Mouse (Mus musculus): ENCODE data around the gene Ptpn1. TPM values are rescaled to one million over a fixed set of nuclear protein-coding genes. Genes with fewer than 3 reads are reported as not detected.

Ptpn1 gene
- polyA plus RNA-seq, 1 experiment from 2014 or later: 71.7 TPM

DNA sequence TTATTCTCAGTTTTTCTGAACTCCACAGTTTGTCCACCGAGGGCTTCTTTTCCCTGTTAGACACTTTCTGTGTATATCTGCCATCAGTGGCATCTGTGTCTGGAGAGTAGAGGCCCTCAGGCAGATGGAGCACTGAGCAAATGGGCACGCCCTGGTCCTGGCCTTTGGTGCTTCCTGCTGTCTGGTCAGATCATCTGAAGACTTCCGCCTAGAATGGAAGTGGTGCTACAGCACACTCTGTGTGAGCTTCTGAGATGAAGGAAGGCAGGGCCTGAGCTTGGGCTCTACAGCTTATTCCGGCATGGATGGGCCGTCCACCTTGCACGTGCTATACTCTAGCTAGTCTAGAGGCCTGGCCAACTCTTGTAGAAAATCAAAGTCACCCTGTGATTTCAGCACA, 30.5 kb downstream of the Ptpn1 start:
- Histone ChIP-seq H3K36me3 (peaks cover 35% of the 10 kb centered on the region), H3K9me3 (replicated peaks) (no peaks in the 10 kb centered on the region), H3K27me3 (replicated peaks) (no peaks in the 10 kb centered on the region), H3K27ac (replicated peaks) (no peak overlapping the region), H3K4me3 (replicated peaks) (no peak overlapping the region), H3K4me2 (no peak overlapping the region), H3K9ac (replicated peaks) (no peak overlapping the region), H3K4me1 (peaks cover 34% of the 10 kb centered on the region)
- no peak for ATAC-seq (ENCODE audit: low FRiP score)
- 93% methylated on average over 6 of the region's 6 CpGs for WGBS

GRCm38 (mm10) chr2:167963176-167963575, 31.3 kb downstream of the Ptpn1 start:
- Histone ChIP-seq H3K4me2 (no peak overlapping the region), H3K36me3 (peaks cover 43% of the 10 kb centered on the region), H3K4me3 (replicated peaks) (no peak overlapping the region), H3K4me1 (peaks cover 31% of the 10 kb centered on the region), H3K9me3 (replicated peaks) (no peaks in the 10 kb centered on the region), H3K27me3 (replicated peaks) (no peaks in the 10 kb centered on the region), H3K27ac (replicated peaks) (no peak overlapping the region), H3K9ac (replicated peaks) (no peak overlapping the region)
- ATAC-seq (ENCODE audit: low FRiP score): no peak
- WGBS: 91% methylated on average over 4 of the region's 4 CpGs

DNA sequence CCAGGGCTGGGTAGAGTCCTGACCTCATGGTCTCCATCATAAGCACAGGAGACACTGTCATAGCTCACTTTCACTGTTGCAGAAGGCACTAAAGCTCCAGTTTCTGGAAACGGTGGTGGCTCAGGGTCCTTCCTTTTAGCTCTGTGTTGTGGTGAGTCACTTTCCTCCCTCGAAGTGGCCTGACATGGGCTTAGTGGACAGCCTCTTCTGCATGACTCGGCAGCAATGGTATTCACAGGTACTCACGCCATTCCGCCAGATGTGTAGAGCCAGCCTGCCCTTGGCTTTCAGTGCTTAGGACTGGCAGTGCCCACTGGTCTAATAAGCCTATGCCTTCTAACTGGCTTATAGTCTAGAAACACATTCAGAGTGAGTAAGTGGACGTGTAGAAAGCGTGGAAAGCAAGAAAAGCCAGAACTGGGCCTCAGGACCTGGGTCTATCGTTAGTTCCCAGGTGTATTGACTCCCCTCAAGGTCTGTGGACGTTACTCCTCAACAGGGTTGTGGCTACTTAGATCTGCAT, 32.0 kb downstream of the Ptpn1 start:
- peaks cover 50% of the 10 kb centered on the region for H3K36me3 ChIP-seq
- H3K27me3 ChIP-seq (replicated peaks): no peaks in the 10 kb centered on the region
- no peaks in the 10 kb centered on the region for H3K9me3 ChIP-seq (replicated peaks)
- ATAC-seq (ENCODE audit: low FRiP score): no peak
- 95% methylated on average over 9 of the region's 9 CpGs for WGBS
- no peak overlapping the region for H3K27ac ChIP-seq (replicated peaks)
- peaks cover 24% of the 10 kb centered on the region for H3K4me1 ChIP-seq
- H3K9ac ChIP-seq (replicated peaks): no peak overlapping the region
- H3K4me2 ChIP-seq: no peak overlapping the region
- no peak overlapping the region for H3K4me3 ChIP-seq (replicated peaks)

- Histone ChIP-seq H3K9ac (replicated peaks) (no peak overlapping the region), H3K27ac (replicated peaks) (no peak overlapping the region), H3K9me3 (replicated peaks) (no peaks in the 10 kb centered on the region), H3K36me3 (peaks cover 55% of the 10 kb centered on the region), H3K4me1 (peaks cover 20% of the 10 kb centered on the region), H3K27me3 (replicated peaks) (no peaks in the 10 kb centered on the region), H3K4me2 (no peak overlapping the region), H3K4me3 (replicated peaks) (no peak overlapping the region)
- 92% methylated on average over 9 of the region's 9 CpGs for WGBS
- no peak for ATAC-seq (ENCODE audit: low FRiP score)
Measured at GRCm38 (mm10) chr2:167964320-167964719, 32.5 kb downstream of the Ptpn1 start.

GRCm38 (mm10) chr2:167965911-167966310, 34.1 kb downstream of the Ptpn1 start:
- 94% methylated on average over 3 of the region's 3 CpGs for WGBS
- peaks cover 60% of the 10 kb centered on the region for H3K36me3 ChIP-seq
- H3K9me3 ChIP-seq (replicated peaks): no peaks in the 10 kb centered on the region
- no peaks in the 10 kb centered on the region for H3K27me3 ChIP-seq (replicated peaks)
- no peak overlapping the region for H3K4me2 ChIP-seq
- peaks cover 4% of the 10 kb centered on the region for H3K4me1 ChIP-seq
- H3K9ac ChIP-seq (replicated peaks): no peak overlapping the region
- H3K4me3 ChIP-seq (replicated peaks): no peak overlapping the region
- ATAC-seq (ENCODE audit: low FRiP score): no peak
- no peak overlapping the region for H3K27ac ChIP-seq (replicated peaks)

DNA sequence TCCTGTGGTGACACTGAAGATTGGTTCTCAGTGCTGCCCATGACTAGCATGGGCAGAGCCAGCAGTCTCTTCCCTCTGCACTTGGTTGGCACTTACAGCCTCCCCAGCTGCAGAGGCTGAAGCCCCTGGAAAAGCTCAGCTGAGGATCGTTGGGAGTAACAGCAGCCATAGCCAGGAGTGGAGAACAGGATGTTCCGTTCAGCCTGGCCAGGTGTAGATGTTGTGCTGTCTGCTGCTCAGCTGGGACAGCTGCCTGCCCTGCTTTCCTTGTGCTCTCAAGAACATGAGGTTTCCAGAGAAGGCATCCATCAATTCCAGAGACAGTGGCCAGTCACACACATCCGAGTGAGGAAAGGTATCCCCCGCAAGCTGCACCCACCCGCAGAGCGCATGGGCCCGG, 36.6 kb downstream of the Ptpn1 start:
- no peaks in the 10 kb centered on the region for H3K27me3 ChIP-seq (replicated peaks)
- H3K9me3 ChIP-seq (replicated peaks): no peaks in the 10 kb centered on the region
- peaks cover 74% of the 10 kb centered on the region for H3K36me3 ChIP-seq
- H3K4me1 ChIP-seq: no peaks in the 10 kb centered on the region
- WGBS: 94% methylated on average over 7 of the region's 7 CpGs
- no peak overlapping the region for H3K4me2 ChIP-seq
- ATAC-seq (ENCODE audit: low FRiP score): no peak
- no peak overlapping the region for H3K4me3 ChIP-seq (replicated peaks)
- H3K27ac ChIP-seq (replicated peaks): no peak overlapping the region
- H3K9ac ChIP-seq (replicated peaks): no peak overlapping the region

DNA sequence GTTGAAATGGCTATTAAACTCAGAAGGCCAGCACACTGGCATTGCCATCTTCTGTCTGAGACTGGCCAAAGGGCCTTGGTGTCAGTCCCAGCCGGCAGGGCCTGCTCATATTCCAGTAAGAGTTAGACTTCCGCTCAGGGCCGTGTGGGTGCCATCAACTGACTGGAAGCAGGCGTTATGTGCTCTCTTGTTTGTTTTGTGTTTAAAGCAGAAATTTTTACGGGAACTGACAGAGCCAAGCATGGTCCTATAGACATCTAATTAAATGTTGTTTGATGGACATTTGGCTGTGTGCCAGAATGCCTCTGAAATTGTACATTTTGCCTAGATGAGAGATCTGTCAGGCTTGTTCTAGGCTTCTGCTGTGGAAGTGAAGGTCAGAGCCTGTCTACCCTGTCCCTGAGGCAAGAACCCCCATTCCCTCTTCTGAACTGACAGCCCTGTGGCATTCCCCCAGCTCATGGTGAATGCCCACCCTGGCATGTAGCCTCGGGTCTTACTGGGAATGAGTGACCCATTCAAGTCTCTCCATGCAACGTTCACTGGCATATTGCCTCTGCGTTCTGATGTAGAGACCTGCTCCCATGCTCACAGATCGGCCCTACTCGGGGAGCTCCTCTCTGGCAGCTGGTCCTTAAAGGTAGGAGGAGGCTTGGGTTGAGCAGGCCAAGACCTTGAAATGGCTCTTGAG, 38.1 kb downstream of the Ptpn1 start:
- no peaks in the 10 kb centered on the region for H3K27me3 ChIP-seq (replicated peaks)
- H3K4me3 ChIP-seq (replicated peaks): no peak overlapping the region
- peaks cover 81% of the 10 kb centered on the region for H3K36me3 ChIP-seq
- no peaks in the 10 kb centered on the region for H3K9me3 ChIP-seq (replicated peaks)
- H3K4me1 ChIP-seq: no peaks in the 10 kb centered on the region
- H3K9ac ChIP-seq (replicated peaks): no peak overlapping the region
- ATAC-seq (ENCODE audit: low FRiP score): no peak
- no peak overlapping the region for H3K4me2 ChIP-seq
- no peak overlapping the region for H3K27ac ChIP-seq (replicated peaks)
- 85% methylated on average over 10 of the region's 10 CpGs for WGBS

DNA sequence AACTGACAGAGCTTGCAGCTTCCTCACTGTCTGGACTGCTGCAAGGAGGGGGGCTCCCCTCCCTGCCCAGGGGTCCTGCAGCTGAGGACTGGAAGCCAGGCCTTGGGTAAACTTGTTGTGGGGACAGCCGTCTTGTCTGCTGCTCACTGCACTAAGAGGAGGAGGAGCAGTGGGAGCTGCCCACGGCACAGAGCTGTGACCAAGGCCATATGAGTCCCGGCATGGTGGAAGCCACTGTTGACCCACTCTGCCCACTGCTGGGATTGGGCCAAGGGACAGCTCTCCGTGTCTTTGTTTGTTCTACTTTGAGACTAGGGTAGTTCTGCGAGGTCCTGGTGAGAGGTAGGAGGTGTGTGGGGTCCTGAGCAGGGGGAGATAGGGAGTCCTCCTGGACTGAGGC, 40.3 kb downstream of the Ptpn1 start:
- H3K4me2 ChIP-seq: no peak overlapping the region
- H3K4me1 ChIP-seq: no peaks in the 10 kb centered on the region
- no peaks in the 10 kb centered on the region for H3K27me3 ChIP-seq (replicated peaks)
- ATAC-seq (ENCODE audit: low FRiP score): no peak
- peaks cover 82% of the 10 kb centered on the region for H3K36me3 ChIP-seq
- 83% methylated on average over 5 of the region's 5 CpGs for whole genome bisulfite sequencing
- no peak overlapping the region for H3K9ac ChIP-seq (replicated peaks)
- no peak overlapping the region for H3K27ac ChIP-seq (replicated peaks)
- no peak overlapping the region for H3K4me3 ChIP-seq (replicated peaks)
- H3K9me3 ChIP-seq (replicated peaks): no peaks in the 10 kb centered on the region

DNA sequence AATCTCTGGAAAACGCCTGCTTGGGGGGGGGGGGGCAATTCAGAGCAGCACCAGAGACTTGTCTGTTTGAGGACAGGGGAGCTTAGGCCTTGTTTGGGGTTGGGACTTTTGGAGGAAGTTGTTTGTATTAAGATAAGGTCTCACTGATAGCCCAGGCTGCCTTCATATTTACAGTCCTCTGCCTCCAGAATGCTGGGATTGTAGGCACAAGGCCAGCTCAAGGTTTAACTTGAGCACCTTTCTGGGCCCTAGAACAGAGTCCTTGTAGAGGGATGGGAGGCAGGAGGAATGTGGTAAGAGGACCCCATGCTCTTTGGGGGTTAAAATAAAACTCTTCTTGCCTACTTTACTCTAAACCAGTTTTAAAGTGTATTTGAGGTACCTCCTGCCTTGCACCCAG, 41.0 kb downstream of the Ptpn1 start:
- no peaks in the 10 kb centered on the region for H3K9me3 ChIP-seq (replicated peaks)
- no peaks in the 10 kb centered on the region for H3K4me1 ChIP-seq
- H3K36me3 ChIP-seq: peaks cover 82% of the 10 kb centered on the region
- no peak overlapping the region for H3K4me3 ChIP-seq (replicated peaks)
- 43% methylated on average over 1 of the region's 1 CpGs for WGBS
- no peaks in the 10 kb centered on the region for H3K27me3 ChIP-seq (replicated peaks)
- H3K9ac ChIP-seq (replicated peaks): no peak overlapping the region
- no peak for ATAC-seq (ENCODE audit: low FRiP score)
- H3K27ac ChIP-seq (replicated peaks): no peak overlapping the region
- no peak overlapping the region for H3K4me2 ChIP-seq

DNA sequence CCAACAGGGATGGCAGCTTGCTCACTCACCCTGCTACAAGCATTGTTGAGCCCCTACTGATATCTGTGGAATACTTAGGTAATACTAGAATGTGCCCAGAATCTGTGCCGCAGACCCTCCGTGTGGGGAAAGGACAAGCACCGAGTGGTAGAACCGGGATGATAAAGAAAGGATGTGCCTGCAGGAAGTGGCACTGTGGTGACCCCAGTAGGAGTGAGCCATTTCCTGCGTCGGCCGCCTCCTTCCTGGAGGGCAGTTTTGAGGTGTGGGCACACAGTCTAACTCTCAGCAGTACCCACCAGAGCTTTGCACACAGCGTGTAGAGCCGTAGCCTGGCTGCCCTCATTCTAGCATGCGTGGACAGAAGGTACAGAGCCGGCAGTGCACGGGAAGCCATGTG, 43.9 kb downstream of the Ptpn1 start:
- no peak overlapping the region for H3K4me2 ChIP-seq
- no peak overlapping the region for H3K4me3 ChIP-seq (replicated peaks)
- H3K9ac ChIP-seq (replicated peaks): no peak overlapping the region
- no peak for ATAC-seq (ENCODE audit: low FRiP score)
- no peaks in the 10 kb centered on the region for H3K27me3 ChIP-seq (replicated peaks)
- H3K36me3 ChIP-seq: peaks cover 79% of the 10 kb centered on the region
- no peaks in the 10 kb centered on the region for H3K4me1 ChIP-seq
- 88% methylated on average over 12 of the region's 12 CpGs for whole genome bisulfite sequencing
- no peaks in the 10 kb centered on the region for H3K9me3 ChIP-seq (replicated peaks)
- no peak overlapping the region for H3K27ac ChIP-seq (replicated peaks)

DNA sequence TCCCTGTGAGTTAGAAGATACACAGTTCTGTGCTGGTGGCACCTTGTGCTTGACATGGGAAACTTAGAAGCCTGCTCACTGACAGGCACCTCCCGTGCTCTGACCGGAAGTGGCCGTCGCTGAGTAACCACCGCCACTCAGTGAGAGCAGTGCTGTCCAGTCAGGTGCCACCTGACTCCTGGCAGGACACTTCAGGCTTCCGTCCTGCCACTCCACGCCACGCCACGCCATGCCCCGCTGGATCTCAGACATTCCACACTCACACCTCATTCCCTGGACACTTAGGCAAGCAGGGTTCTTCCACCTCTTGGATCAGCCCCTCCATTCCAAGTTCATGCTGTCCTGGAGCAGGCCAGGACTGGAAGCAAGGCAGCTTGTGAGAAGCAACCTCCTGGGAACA, 46.4 kb downstream of the Ptpn1 start:
- H3K4me3 ChIP-seq (replicated peaks): no peak overlapping the region
- no peaks in the 10 kb centered on the region for H3K9me3 ChIP-seq (replicated peaks)
- H3K27me3 ChIP-seq (replicated peaks): no peaks in the 10 kb centered on the region
- no peak for ATAC-seq (ENCODE audit: low FRiP score)
- no peak overlapping the region for H3K4me2 ChIP-seq
- H3K4me1 ChIP-seq: no peaks in the 10 kb centered on the region
- WGBS: 98% methylated on average over 10 of the region's 10 CpGs
- no peak overlapping the region for H3K27ac ChIP-seq (replicated peaks)
- peaks cover 62% of the 10 kb centered on the region for H3K36me3 ChIP-seq
- no peak overlapping the region for H3K9ac ChIP-seq (replicated peaks)

DNA sequence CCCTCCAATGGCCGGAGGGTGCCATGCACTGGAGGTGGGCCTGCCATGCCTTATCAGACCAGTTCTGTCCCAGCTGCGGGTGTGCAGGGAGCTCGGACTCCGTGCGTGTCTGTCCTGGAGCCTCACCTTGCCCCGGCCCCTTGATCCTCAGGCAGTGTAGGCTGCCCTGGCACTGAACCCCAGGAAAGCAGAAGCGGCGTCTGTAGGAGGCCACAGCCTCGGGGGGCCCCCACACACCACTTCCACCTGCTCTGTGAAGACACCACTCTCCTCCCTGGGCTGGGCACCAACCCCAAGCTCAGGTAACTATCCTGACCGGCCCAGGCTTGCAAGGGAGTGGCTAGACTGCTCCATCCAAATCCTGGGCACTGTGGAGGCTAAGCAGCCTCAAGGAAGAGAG, 48.5 kb downstream of the Ptpn1 start:
- no peak overlapping the region for H3K27ac ChIP-seq (replicated peaks)
- ATAC-seq (ENCODE audit: low FRiP score): no peak
- H3K9ac ChIP-seq (replicated peaks): no peak overlapping the region
- no peak overlapping the region for H3K4me3 ChIP-seq (replicated peaks)
- no peaks in the 10 kb centered on the region for H3K9me3 ChIP-seq (replicated peaks)
- H3K4me2 ChIP-seq: no peak overlapping the region
- H3K4me1 ChIP-seq: no peaks in the 10 kb centered on the region
- no peaks in the 10 kb centered on the region for H3K27me3 ChIP-seq (replicated peaks)
- peaks cover 41% of the 10 kb centered on the region for H3K36me3 ChIP-seq
- 91% methylated on average over 10 of the region's 10 CpGs for WGBS

Measured in neural tube, embryonic 15.5 days (tissue).